Mouse (Mus musculus) right cerebral cortex, postnatal 36 days (tissue): Measurements from ENCODE around the gene Slc30a6.
A peak's percentile ranks its signal among the peaks of the same experiment; 100 is the strongest.

Experiments used
- DNase-seq, 2 experiments: peaks; one replicate each; pipeline ENCODE4 v3.0.0; 2022; ENCODE audit warnings: low spot score in 2 of 2, mixed read lengths in 1 of 2

Gene Slc30a6

GRCm38 (mm10) chr17:74395383-74396065 is at the start of gene Slc30a6:
Slc30a6 (plus strand) TSS chr17:74395608.
- DNase-seq, result peak; percentile 96 to 98

- DNase-seq, result no peak
These were observed 31.8 kb upstream of the Slc30a6 start for GRCm38 (mm10) chr17:74363592-74363991.

GRCm38 (mm10) chr17:74376916-74377315 is 18.5 kb upstream of the Slc30a6 start:
- no peak for DNase-seq

GRCm38 (mm10) chr17:74386657-74387056 is 8.8 kb upstream of the Slc30a6 start:
- no peak for DNase-seq

- DNase-seq, result no peak
These were observed 5.6 kb upstream of the Slc30a6 start for GRCm38 (mm10) chr17:74389847-74390246.

- no peak for DNase-seq
These were observed 1.0 kb upstream of the Slc30a6 start for GRCm38 (mm10) chr17:74394381-74394780.

- no peak for DNase-seq
These were observed 553 bp upstream of the Slc30a6 start for GRCm38 (mm10) chr17:74394855-74395254.

GRCm38 (mm10) chr17:74396766-74397165 is 1.4 kb downstream of the Slc30a6 start:
- no peak for DNase-seq

- no peak for DNase-seq
These were observed 1.8 kb downstream of the Slc30a6 start for GRCm38 (mm10) chr17:74397173-74397572.

GRCm38 (mm10) chr17:74402486-74403222 is 7.2 kb downstream of the Slc30a6 start:
- no peak for DNase-seq

GRCm38 (mm10) chr17:74406487-74406886 is 11.1 kb downstream of the Slc30a6 start:
- no peak for DNase-seq

GRCm38 (mm10) chr17:74409722-74410121 is 14.3 kb downstream of the Slc30a6 start:
- no peak for DNase-seq

GRCm38 (mm10) chr17:74413324-74413723 is 17.9 kb downstream of the Slc30a6 start:
- DNase-seq, result no peak

- DNase-seq, result no peak
These were observed 19.3 kb downstream of the Slc30a6 start for GRCm38 (mm10) chr17:74414671-74415070.

- peak; percentile 16 to 20 for DNase-seq
These were observed 21.5 kb downstream of the Slc30a6 start for GRCm38 (mm10) chr17:74416841-74417360.

GRCm38 (mm10) chr17:74418171-74418570 is 22.8 kb downstream of the Slc30a6 start:
- no peak for DNase-seq

GRCm38 (mm10) chr17:74420656-74421055 is 25.2 kb downstream of the Slc30a6 start:
- no peak for DNase-seq

GRCm38 (mm10) chr17:74424401-74425005 is 29.1 kb downstream of the Slc30a6 start:
- no peak for DNase-seq

- no peak for DNase-seq
These were observed 34.7 kb downstream of the Slc30a6 start for GRCm38 (mm10) chr17:74430074-74430473.

GRCm38 (mm10) chr17:74431481-74431880 is 36.1 kb downstream of the Slc30a6 start:
- no peak for DNase-seq

- DNase-seq, result no peak
These were observed 37.2 kb downstream of the Slc30a6 start for GRCm38 (mm10) chr17:74432631-74433030.

GRCm38 (mm10) chr17:74437762-74438161 is 42.4 kb downstream of the Slc30a6 start:
- no peak for DNase-seq

- no peak for DNase-seq
These were observed 45.1 kb downstream of the Slc30a6 start for GRCm38 (mm10) chr17:74440486-74440885.
